Mouse (Mus musculus) Patski (cell line): ENCODE data around the gene Vash2. TPM values are rescaled to one million over a fixed set of nuclear protein-coding genes. Genes with fewer than 3 reads are reported as not detected.

Source experiments
- ATAC-seq: fragments of 100-300 bp; one replicate; pipeline ENCODE4 v1.8.0; 2021
- CTCF ChIA-PET: fragments of 350-600 bp; sonication (Branson Sonifier 250); formaldehyde crosslinking; loops from one replicate; lab custom pipeline; 2022; ENCODE audit warnings: inconsistent platforms; lab: Charles Lee
- POLR2A ChIA-PET: fragments of 350-600 bp; sonication (Branson Sonifier 250); formaldehyde crosslinking; loops from one replicate; lab custom pipeline; 2022; ENCODE audit warnings: antibody characterized with exemption, inconsistent platforms; lab: Charles Lee
- DNase-seq: peaks from one replicate; pipeline ENCODE4 v3.0.0-alpha.2; 2011; ENCODE audit warnings: low read depth, low spot score
- H3K27me3 ChIP-seq: fragments of 371-371 bp; one replicate; pipeline ENCODE4 v1.5.1; 2021
- CTCF ChIP-seq: fragments of 100-300 bp; IDR thresholded peaks from one replicate; pipeline ENCODE4 v1.5.1; 2021
- in situ Hi-C: fragments of 300-500 bp; cut with MboI; formaldehyde crosslinking; loops from 3 replicates; pipeline ENCODE4 v1.11.1; 2018; ENCODE audit warnings: low pct_unique_long_range_greater_than_20kb, mixed read lengths
- polyA plus RNA-seq: library from polyadenylated mRNA; unstranded; gene quantifications from one replicate; pipeline ENCODE4 v1.2.3, GENCODE M21; 2021

The Vash2 gene
- polyA plus RNA-seq, 1 experiment from 2014 or later: 5.4 TPM

- no peak for TF ChIP-seq CTCF
- DNase-seq: no peak
- ChIA-PET POLR2A (interaction anchor here (0.9 kb wide), 1 partner anchor 12 kb away, joined by 4 read pairs; no protein-coding TSS in a partner anchor), CTCF (interaction anchor here (1.0 to 2.1 kb wide), 4 partner anchors 11 to 34 kb away, joined by 3 to 7 read pairs (median 4); no protein-coding TSS in a partner anchor)
- no peak for ATAC-seq
- no peaks in the 10 kb centered on the region for H3K27me3 ChIP-seq
- in situ Hi-C loops: no loop called here
Measured at GRCm38 (mm10) chr1:190978001-190978400, 1.1 kb downstream of the Vash2 start.

- in situ Hi-C loops: no loop called here
- no peak for TF ChIP-seq CTCF
- ATAC-seq (no peak), DNase-seq (no peak)
- ChIA-PET POLR2A (no interaction called here), CTCF (interaction anchor here (0.6 to 2.1 kb wide), 4 partner anchors 12 to 627 kb away, joined by 3 to 7 read pairs (median 3); no protein-coding TSS in a partner anchor)
- H3K27me3 ChIP-seq: no peaks in the 10 kb centered on the region
Measured at GRCm38 (mm10) chr1:190976887-190977573, 2.1 kb downstream of the Vash2 start.

GRCm38 (mm10) chr1:190974833-190975232 lies 4.3 kb downstream of the Vash2 start:
- TF ChIP-seq CTCF: no peak
- in situ Hi-C loops: no loop called here
- H3K27me3 ChIP-seq: no peaks in the 10 kb centered on the region
- ChIA-PET CTCF (interaction anchor here (0.7 kb wide), 1 partner anchor 101 kb away, joined by 3 read pairs; no protein-coding TSS in a partner anchor), POLR2A (no interaction called here)
- DNase-seq: no peak
- ATAC-seq: no peak

- no peaks in the 10 kb centered on the region for H3K27me3 ChIP-seq
- CTCF ChIA-PET: interaction anchor here (1.2 kb wide), 1 partner anchor 15 kb away, joined by 3 read pairs; no protein-coding TSS in a partner anchor
- ATAC-seq (no peak), DNase-seq (no peak)
- TF ChIP-seq CTCF: no peak
- POLR2A ChIA-PET: no interaction called here
- in situ Hi-C loops: no loop called here
Measured at GRCm38 (mm10) chr1:190974191-190974590, 4.9 kb downstream of the Vash2 start.

GRCm38 (mm10) chr1:190972612-190973192 lies 6.4 kb downstream of the Vash2 start:
- ChIA-PET CTCF (interaction anchor here (1.2 kb wide), 1 partner anchor 14 kb away, joined by 3 read pairs; no protein-coding TSS in a partner anchor), POLR2A (no interaction called here)
- ATAC-seq (no peak), DNase-seq (no peak)
- in situ Hi-C loops: no loop called here
- no peaks in the 10 kb centered on the region for H3K27me3 ChIP-seq
- TF ChIP-seq CTCF: no peak

- in situ Hi-C loops: no loop called here
- no peaks in the 10 kb centered on the region for H3K27me3 ChIP-seq
- TF ChIP-seq CTCF: no peak
- ATAC-seq (no peak), DNase-seq (no peak)
- ChIA-PET POLR2A (interaction anchor here (0.7 kb wide), 1 partner anchor 27 kb away, joined by 5 read pairs; no protein-coding TSS in a partner anchor), CTCF (interaction anchor here (1.0 kb wide), 1 partner anchor 27 kb away, joined by 3 read pairs; no protein-coding TSS in a partner anchor)
Measured at GRCm38 (mm10) chr1:190971708-190972610, 7.1 kb downstream of the Vash2 start.

GRCm38 (mm10) chr1:190968010-190968409 lies 11.1 kb downstream of the Vash2 start:
- ChIA-PET POLR2A (no interaction called here), CTCF (interaction anchor here (2.1 kb wide), 1 partner anchor 36 kb away, joined by 5 read pairs; no protein-coding TSS in a partner anchor)
- DNase-seq (no peak), ATAC-seq (no peak)
- TF ChIP-seq CTCF: no peak
- no peaks in the 10 kb centered on the region for H3K27me3 ChIP-seq
- in situ Hi-C loops: no loop called here

GRCm38 (mm10) chr1:190964992-190965780 lies 13.9 kb downstream of the Vash2 start:
- DNase-seq: no peak
- no peak for TF ChIP-seq CTCF
- ATAC-seq: no peak
- ChIA-PET POLR2A (no interaction called here), CTCF (no interaction called here)
- in situ Hi-C loops: no loop called here
- no peaks in the 10 kb centered on the region for H3K27me3 ChIP-seq

GRCm38 (mm10) chr1:190962760-190963159 lies 16.3 kb downstream of the Vash2 start:
- ATAC-seq (no peak), DNase-seq (no peak)
- no peak for TF ChIP-seq CTCF
- in situ Hi-C loops: no loop called here
- CTCF ChIA-PET: no interaction called here
- no peaks in the 10 kb centered on the region for H3K27me3 ChIP-seq
- POLR2A ChIA-PET: no interaction called here
